Mouse (Mus musculus): ENCODE measurements around the gene Fam219b.

GRCm38 (mm10) chr9:57536362-57536761 lies 966 bp upstream of the Fam219b start:
- TF ChIP-seq POLR2A (IDR thresholded peaks at IDR 0.05; ENCODE audit: borderline replicate concordance, extremely low read depth, insufficient read depth, insufficient read length, poor library complexity, severe bottlenecking): no peak
- TF ChIP-seq CTCF (IDR thresholded peaks at IDR 0.05; ENCODE audit: borderline replicate concordance, extremely low read depth, insufficient read depth, insufficient read length): no peak
